Mouse (Mus musculus) heart, embryonic 15.5 days (tissue): ENCODE data around the gene Cnn3. TPM values are rescaled to one million over a fixed set of nuclear protein-coding genes. Genes with fewer than 3 reads are reported as not detected.

Experiments
- ATAC-seq: fragments of 200-750 bp; cut with Nextera tagmentation; replicated peaks from 2 replicates; pipeline ENCODE4 v1.8.0; 2017; ENCODE audit warnings: low read depth, moderate TSS enrichment; ENCODE audit not compliant: insufficient number of reproducible peaks, insufficient read depth, low FRiP score
- H3K27ac ChIP-seq: fragments of 300-500 bp; sonication (generic); 2 replicates; pipeline ENCODE4 v1.5.1; 2015; ENCODE audit warnings: mild to moderate bottlenecking, inconsistent platforms
- H3K27me3 ChIP-seq: fragments of 300-500 bp; sonication (generic); 2 replicates; pipeline ENCODE4 v1.6.1; 2015; ENCODE audit warnings: inconsistent platforms
- H3K36me3 ChIP-seq: fragments of 300-500 bp; sonication (generic); 2 replicates; pipeline ENCODE4 v1.6.1; 2015; ENCODE audit warnings: mild to moderate bottlenecking, inconsistent platforms
- H3K4me1 ChIP-seq: fragments of 300-500 bp; sonication (generic); replicated peaks from 2 replicates; pipeline ENCODE4 v1.6.1; 2015; ENCODE audit warnings: inconsistent platforms
- H3K4me2 ChIP-seq: fragments of 300-500 bp; sonication (generic); 2 replicates; pipeline ENCODE4 v1.6.1; 2015; ENCODE audit warnings: inconsistent platforms, mild to moderate bottlenecking, moderate library complexity
- H3K4me3 ChIP-seq: fragments of 300-500 bp; sonication (generic); 2 replicates; pipeline ENCODE4 v1.5.1; 2015; ENCODE audit warnings: mild to moderate bottlenecking, inconsistent platforms
- H3K9ac ChIP-seq: fragments of 300-500 bp; sonication (generic); 2 replicates; pipeline ENCODE4 v1.6.1; 2015; ENCODE audit warnings: mild to moderate bottlenecking, inconsistent platforms
- H3K9me3 ChIP-seq: fragments of 300-500 bp; sonication (generic); replicated peaks from 2 replicates; pipeline ENCODE4 v1.6.1; 2016; ENCODE audit warnings: inconsistent platforms
- WGBS: fragments of 180-500 bp; shearing (Covaris S2); methylation state at CpG from one replicate; pipeline ENCODE4 v1.1.7; 2015; ENCODE audit warnings: mixed read lengths; 5-methylcytosine and 5-hydroxymethylcytosine counted together
- polyA plus RNA-seq: library from polyadenylated mRNA; unstranded; fragments of >200 nt; fragmentation: Nextera tagmentation; extraction: Ambion mirVana; gene quantifications from 2 replicates; pipeline ENCODE4 v1.2.1, GENCODE M21; 2015

Gene Cnn3
- polyA plus RNA-seq, result 341 and 401 TPM in 2 replicates

DNA sequence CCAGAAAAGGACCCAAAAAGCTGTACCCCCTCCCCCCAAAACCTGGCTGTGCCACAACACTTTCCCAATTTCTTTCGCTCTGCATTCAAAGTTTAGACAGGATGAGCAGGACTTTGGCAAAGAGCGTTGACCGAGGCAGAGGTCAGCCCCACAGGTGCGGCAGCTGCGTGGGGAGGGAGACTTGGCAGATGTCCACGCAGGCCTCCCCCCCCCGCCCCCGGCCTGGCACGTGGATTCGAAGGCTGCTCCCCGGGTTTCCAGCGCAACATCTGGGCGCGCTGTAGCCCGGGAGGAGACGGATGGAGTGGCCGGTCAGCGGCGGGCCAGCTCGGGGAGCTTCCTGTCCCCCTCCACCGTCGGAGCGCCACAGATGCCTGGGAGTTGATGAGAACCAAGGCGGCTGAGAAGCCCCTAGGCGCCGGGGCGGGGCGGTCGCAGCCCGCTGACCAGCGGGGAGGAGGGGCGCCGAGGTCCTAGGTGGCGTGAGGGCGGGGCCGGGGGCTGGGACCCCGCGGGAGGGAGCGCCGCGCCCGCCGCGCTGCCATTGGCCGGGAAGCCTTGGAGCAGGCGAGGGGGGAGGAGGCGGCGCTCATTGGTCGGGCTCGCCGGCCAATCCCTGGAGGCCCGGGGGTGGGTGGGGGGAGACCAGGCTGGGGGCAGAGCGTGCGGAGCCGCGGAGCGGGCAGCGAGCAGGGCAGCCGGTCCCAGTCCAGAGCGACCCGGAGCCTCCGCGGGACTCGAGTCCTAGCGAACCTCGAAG is at the start of gene Cnn3:
Gene Cnn3, plus strand, starts transcription at position 637 of the 760 bp plus-strand sequence.
- Histone ChIP-seq H3K9ac (peak within 1 kb of the TSS; percentile 99), H3K4me3 (peak within 1 kb of the TSS; percentile 94), H3K27me3 (no peaks in the 10 kb centered on the region), H3K4me1 (peaks cover 36% of the 10 kb centered on the region), H3K27ac (peak within 1 kb of the TSS; percentile 99), H3K36me3 (no peaks in the 10 kb centered on the region), H3K9me3 (no peaks in the 10 kb centered on the region), H3K4me2 (peak within 1 kb of the TSS; percentile 86)
- under 1% methylated on average over 53 of the region's 66 CpGs for WGBS
- ATAC-seq, result peak; percentile 90

GRCm38 (mm10) chr3:121378708-121379612 is 47.3 kb upstream of the Cnn3 start:
- no peak overlapping the region for H3K9ac ChIP-seq
- no peaks in the 10 kb centered on the region for H3K27me3 ChIP-seq
- H3K4me3 ChIP-seq, result no peak overlapping the region
- no peaks in the 10 kb centered on the region for H3K9me3 ChIP-seq
- peaks cover 2% of the 10 kb centered on the region for H3K4me1 ChIP-seq
- 64% methylated on average over 15 of the region's 15 CpGs for WGBS
- ATAC-seq, result no peak
- no peak overlapping the region for H3K27ac ChIP-seq
- H3K36me3 ChIP-seq, result no peaks in the 10 kb centered on the region
- H3K4me2 ChIP-seq, result no peak overlapping the region

GRCm38 (mm10) chr3:121379699-121380098 is 46.6 kb upstream of the Cnn3 start:
- Histone ChIP-seq H3K4me1 (no peaks in the 10 kb centered on the region), H3K4me2 (no peak overlapping the region), H3K36me3 (no peaks in the 10 kb centered on the region), H3K27ac (no peak overlapping the region), H3K9me3 (no peaks in the 10 kb centered on the region), H3K27me3 (no peaks in the 10 kb centered on the region), H3K9ac (no peak overlapping the region), H3K4me3 (no peak overlapping the region)
- ATAC-seq, result no peak
- WGBS, result 66% methylated on average over 5 of the region's 5 CpGs

- Histone ChIP-seq H3K36me3 (no peaks in the 10 kb centered on the region), H3K9ac (no peak overlapping the region), H3K4me3 (no peak overlapping the region), H3K4me1 (peaks cover 7% of the 10 kb centered on the region; the same call in 1 of the 2 replicates), H3K4me2 (no peak overlapping the region), H3K27ac (no peak overlapping the region), H3K27me3 (no peaks in the 10 kb centered on the region), H3K9me3 (no peaks in the 10 kb centered on the region)
- ATAC-seq, result no peak
- 70% methylated on average over 3 of the region's 3 CpGs for WGBS
Observed at GRCm38 (mm10) chr3:121387471-121388009, 38.8 kb upstream of the Cnn3 start.

- no peak overlapping the region for H3K4me3 ChIP-seq
- H3K9me3 ChIP-seq, result no peaks in the 10 kb centered on the region
- WGBS, result 70% methylated on average over 8 of the region's 8 CpGs
- H3K9ac ChIP-seq, result no peak overlapping the region
- no peaks in the 10 kb centered on the region for H3K36me3 ChIP-seq
- no peak for ATAC-seq
- H3K4me2 ChIP-seq, result no peak overlapping the region
- H3K27me3 ChIP-seq, result no peaks in the 10 kb centered on the region
- H3K4me1 ChIP-seq, result peaks cover 7% of the 10 kb centered on the region; the same call in 1 of the 2 replicates
- H3K27ac ChIP-seq, result no peak overlapping the region
Observed at GRCm38 (mm10) chr3:121389366-121389765, 36.9 kb upstream of the Cnn3 start.

GRCm38 (mm10) chr3:121389860-121390530 is 36.3 kb upstream of the Cnn3 start:
- H3K4me2 ChIP-seq, result peak overlapping the region; percentile 34; the same call in 1 of the 2 replicates
- H3K9me3 ChIP-seq, result no peaks in the 10 kb centered on the region
- WGBS, result 39% methylated on average over 17 of the region's 17 CpGs
- no peak overlapping the region for H3K4me3 ChIP-seq
- H3K36me3 ChIP-seq, result no peaks in the 10 kb centered on the region
- H3K27me3 ChIP-seq, result no peaks in the 10 kb centered on the region
- H3K27ac ChIP-seq, result peak overlapping the region; percentile 43
- H3K9ac ChIP-seq, result no peak overlapping the region
- H3K4me1 ChIP-seq, result peaks cover 7% of the 10 kb centered on the region; the same call in 1 of the 2 replicates
- ATAC-seq, result peak; percentile 31; the same call in 1 of the 2 replicates

DNA sequence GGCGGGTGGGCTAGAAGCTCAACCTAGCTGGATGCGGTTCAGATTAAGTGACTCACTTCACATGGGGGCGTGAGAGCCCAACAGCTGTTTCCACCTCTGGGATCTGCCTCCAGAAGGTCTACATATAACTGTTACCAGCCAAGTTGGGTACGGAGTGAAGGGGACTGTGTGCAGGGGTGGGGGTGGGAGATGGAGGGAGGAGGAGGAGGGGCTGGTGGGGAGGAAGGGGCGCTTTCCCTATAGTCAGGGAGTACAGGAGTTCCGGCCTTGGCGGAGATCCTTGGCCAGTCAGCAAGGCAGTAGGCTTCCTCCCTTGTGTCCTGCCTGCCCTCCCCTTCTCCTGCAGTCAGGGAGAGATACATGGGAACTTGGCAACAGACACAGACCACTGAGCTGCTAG is 35.6 kb upstream of the Cnn3 start:
- Histone ChIP-seq H3K9me3 (no peaks in the 10 kb centered on the region), H3K4me2 (peak overlapping the region; percentile 13; the same call in 1 of the 2 replicates), H3K4me1 (peaks cover 7% of the 10 kb centered on the region; the same call in 1 of the 2 replicates), H3K36me3 (no peaks in the 10 kb centered on the region), H3K27ac (peak overlapping the region; percentile 43; the same call in 1 of the 2 replicates), H3K27me3 (no peaks in the 10 kb centered on the region), H3K9ac (no peak overlapping the region), H3K4me3 (no peak overlapping the region)
- 49% methylated on average over 7 of the region's 7 CpGs for WGBS
- peak; percentile 38 for ATAC-seq

- H3K4me2 ChIP-seq, result no peak overlapping the region
- 0 out of 2 replicates have a peak, but pooled peaks cover under 1% of the 10 kb centered on the region for H3K4me1 ChIP-seq
- H3K4me3 ChIP-seq, result no peak overlapping the region
- peak; percentile 50 for ATAC-seq
- no peak overlapping the region for H3K9ac ChIP-seq
- no peaks in the 10 kb centered on the region for H3K27me3 ChIP-seq
- no peak overlapping the region for H3K27ac ChIP-seq
- 69% methylated on average over 16 of the region's 16 CpGs for WGBS
- H3K9me3 ChIP-seq, result no peaks in the 10 kb centered on the region
- H3K36me3 ChIP-seq, result no peaks in the 10 kb centered on the region
Observed at GRCm38 (mm10) chr3:121395588-121396295, 30.6 kb upstream of the Cnn3 start.

DNA sequence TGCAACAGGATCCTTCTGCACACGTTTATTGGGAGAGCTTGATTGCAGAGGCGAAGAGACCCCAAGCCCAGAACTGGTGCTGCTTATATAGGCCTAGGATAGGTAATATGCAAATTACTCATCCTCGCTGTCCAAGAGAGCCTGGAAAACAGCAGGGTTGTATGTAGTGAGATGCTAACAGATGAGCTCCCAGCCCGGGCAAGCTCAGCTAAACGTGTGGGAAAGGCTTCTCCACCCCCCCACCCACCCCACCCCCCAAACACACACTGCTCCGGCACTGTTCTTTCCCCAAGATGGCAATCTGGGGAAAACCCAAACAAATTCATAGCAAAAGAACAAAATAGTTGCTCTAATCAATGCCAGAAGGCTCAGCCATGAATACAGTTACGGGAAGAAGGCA is 29.7 kb upstream of the Cnn3 start:
- H3K27ac ChIP-seq, result no peak overlapping the region
- ATAC-seq, result no peak
- H3K4me2 ChIP-seq, result no peak overlapping the region
- no peak overlapping the region for H3K4me3 ChIP-seq
- no peaks in the 10 kb centered on the region for H3K27me3 ChIP-seq
- H3K9me3 ChIP-seq, result no peaks in the 10 kb centered on the region
- no peak overlapping the region for H3K9ac ChIP-seq
- H3K36me3 ChIP-seq, result no peaks in the 10 kb centered on the region
- WGBS, result 74% methylated on average over 7 of the region's 7 CpGs
- no peaks in the 10 kb centered on the region for H3K4me1 ChIP-seq

DNA sequence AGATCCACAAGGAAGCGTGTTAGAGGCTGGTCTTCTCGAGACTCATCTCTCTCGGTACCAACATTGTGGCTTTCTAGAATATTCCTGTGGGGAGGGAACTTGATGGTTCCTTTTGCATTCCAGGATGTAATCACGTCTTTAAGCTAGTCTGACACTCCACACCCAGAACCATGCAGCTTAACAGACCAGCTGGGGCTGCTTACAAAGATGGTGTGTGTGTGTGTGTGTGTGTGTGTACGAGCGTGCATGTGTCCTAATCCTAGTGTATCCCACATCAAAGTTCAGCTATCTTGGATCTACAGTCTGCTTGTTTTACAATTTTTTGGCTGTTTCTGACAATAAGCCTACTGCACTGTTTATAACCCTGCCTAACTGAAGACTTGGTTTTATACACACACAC is 29.3 kb upstream of the Cnn3 start:
- Histone ChIP-seq H3K27me3 (no peaks in the 10 kb centered on the region), H3K27ac (no peak overlapping the region), H3K9me3 (no peaks in the 10 kb centered on the region), H3K4me3 (no peak overlapping the region), H3K4me2 (no peak overlapping the region), H3K4me1 (no peaks in the 10 kb centered on the region), H3K9ac (no peak overlapping the region), H3K36me3 (no peaks in the 10 kb centered on the region)
- no peak for ATAC-seq
- 72% methylated on average over 6 of the region's 6 CpGs for WGBS
